Mouse (Mus musculus) ES-E14 (cell line): Measurements from ENCODE around the gene Wdhd1.

Experiments used
- HCFC1 ChIP-seq: IDR thresholded peaks from 2 replicates; pipeline ENCODE4 v1.6.1; 2012; ENCODE audit warnings: low read length, inconsistent platforms, borderline replicate concordance; ENCODE audit not compliant: insufficient read depth
- MAFK ChIP-seq: IDR thresholded peaks from 2 replicates; pipeline ENCODE4 v1.6.1; 2014; ENCODE audit warnings: mild to moderate bottlenecking, low read depth, low read length, inconsistent platforms; ENCODE audit not compliant: insufficient read depth
- ZC3H11A ChIP-seq: IDR thresholded peaks from 2 replicates; pipeline ENCODE4 v1.6.1; 2012; ENCODE audit warnings: low read depth, mild to moderate bottlenecking, inconsistent platforms, low read length, borderline replicate concordance
- ZNF384 ChIP-seq: IDR thresholded peaks from 2 replicates; pipeline ENCODE4 v1.6.1; 2012; ENCODE audit warnings: low read depth, low read length, inconsistent platforms

GRCm38 (mm10) chr14:47240600-47240999, 36.1 kb downstream of the Wdhd1 start:
- TF ChIP-seq ZC3H11A (no peak), MAFK (no peak), HCFC1 (no peak), ZNF384 (no peak)
